Mouse (Mus musculus) megakaryocyte, embryonic 14.5 days (primary cell): ENCODE results near the gene Fmod.

Source experiments
- FLI1 ChIP-seq: IDR thresholded peaks from 2 replicates; pipeline ENCODE4 v1.6.1; 2012; ENCODE audit warnings: low read length, inconsistent platforms, mixed read lengths
- GATA1 ChIP-seq: IDR thresholded peaks from 3 replicates; pipeline ENCODE4 v1.6.1; 2012; ENCODE audit warnings: mixed read lengths, low read length, inconsistent platforms, borderline replicate concordance

DNA sequence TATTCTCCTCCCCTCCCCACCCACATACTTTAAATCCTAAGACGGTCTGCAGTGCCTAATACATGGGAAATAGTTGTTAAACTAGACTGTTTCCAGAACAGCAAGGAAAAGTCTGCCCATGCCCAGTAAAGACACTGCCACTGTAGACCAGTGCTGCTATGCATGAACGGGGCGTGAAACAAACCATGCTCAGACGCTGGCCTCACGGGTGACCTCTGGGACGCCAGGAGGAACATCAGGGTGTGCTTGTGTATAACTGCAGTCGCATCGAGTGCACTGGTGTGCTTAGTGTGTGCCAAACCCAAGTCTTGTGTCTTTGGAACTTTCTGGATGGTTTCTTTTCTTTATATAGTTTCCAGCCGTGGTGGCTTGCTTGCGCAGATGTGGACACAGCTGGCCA lies 37.6 kb downstream of the Fmod start:
- no peak for TF ChIP-seq GATA1
- no peak for TF ChIP-seq FLI1
